Mouse (Mus musculus) liver, embryonic 11.5 days (tissue): ENCODE data around the gene A1bg. TPM values are rescaled to one million over a fixed set of nuclear protein-coding genes. Genes with fewer than 3 reads are reported as not detected.

Experiments
- ATAC-seq: fragments of 200-750 bp; cut with Nextera tagmentation; replicated peaks from 2 replicates; pipeline ENCODE4 v1.8.0; 2017; ENCODE audit warnings: moderate number of reproducible peaks, mild to moderate bottlenecking, moderate TSS enrichment, moderate library complexity; ENCODE audit not compliant: low FRiP score
- DNase-seq: peaks from one replicate; pipeline ENCODE4 v3.0.0-alpha.2; 2017; ENCODE audit warnings: low spot score
- H3K27ac ChIP-seq: fragments of 300-500 bp; sonication (generic); 2 replicates; pipeline ENCODE4 v1.5.1; 2014; ENCODE audit warnings: mild to moderate bottlenecking, low read depth, low read length, control low read depth
- H3K27me3 ChIP-seq: fragments of 300-500 bp; sonication (generic); replicated peaks from 2 replicates; pipeline ENCODE4 v1.6.1; 2014; ENCODE audit warnings: low read length, mixed read lengths; ENCODE audit not compliant: control insufficient read depth, insufficient read depth
- H3K36me3 ChIP-seq: fragments of 300-500 bp; sonication (generic); 2 replicates; pipeline ENCODE4 v1.6.1; 2014; ENCODE audit warnings: mild to moderate bottlenecking, low read length, moderate library complexity, mixed read lengths; ENCODE audit not compliant: control insufficient read depth, insufficient read depth
- H3K4me1 ChIP-seq: fragments of 300-500 bp; sonication (generic); replicated peaks from 2 replicates; pipeline ENCODE4 v1.6.1; 2014; ENCODE audit warnings: low read length, mixed read lengths; ENCODE audit not compliant: control insufficient read depth, insufficient read depth
- H3K4me2 ChIP-seq: fragments of 300-500 bp; sonication (generic); 2 replicates; pipeline ENCODE4 v1.6.1; 2014; ENCODE audit warnings: mild to moderate bottlenecking, control low read depth, moderate library complexity
- H3K4me3 ChIP-seq: fragments of 300-500 bp; sonication (generic); 2 replicates; pipeline ENCODE4 v1.5.1; 2014; ENCODE audit warnings: low read depth, low read length, control low read depth
- H3K9ac ChIP-seq: fragments of 300-500 bp; sonication (generic); 2 replicates; pipeline ENCODE4 v1.6.1; 2014; ENCODE audit warnings: low read depth, low read length, control low read depth
- H3K9me3 ChIP-seq: fragments of 300-500 bp; sonication (generic); 2 replicates; pipeline ENCODE4 v1.6.1; 2016; ENCODE audit warnings: low read length, inconsistent platforms, mixed read lengths; ENCODE audit not compliant: control insufficient read depth
- WGBS: fragments of 180-500 bp; shearing (Covaris S2); extraction: QIAGEN DNeasy Blood & Tissue Kit; methylation state at CpG from one replicate; pipeline ENCODE4 v1.1.7; 2014; 5-methylcytosine and 5-hydroxymethylcytosine counted together
- polyA plus RNA-seq: library from polyadenylated mRNA; unstranded; fragments of >200 nt; fragmentation: Nextera tagmentation; extraction: Ambion mirVana; gene quantifications from 2 replicates; pipeline ENCODE4 v1.2.1, GENCODE M21; 2014

The A1bg gene
- polyA plus RNA-seq, 1 experiment from 2014 or later, result not detected

- WGBS, result 79% methylated on average over 2 of the region's 2 CpGs
- H3K27me3 ChIP-seq, result no peaks in the 10 kb centered on the region
- no peak overlapping the region for H3K9ac ChIP-seq
- no peaks in the 10 kb centered on the region for H3K9me3 ChIP-seq
- no peaks in the 10 kb centered on the region for H3K4me1 ChIP-seq
- no peaks in the 10 kb centered on the region for H3K36me3 ChIP-seq
- ATAC-seq (no peak), DNase-seq (no peak)
- no peak overlapping the region for H3K4me3 ChIP-seq
- no peak overlapping the region for H3K4me2 ChIP-seq
- H3K27ac ChIP-seq, result no peak overlapping the region
Measured at GRCm38 (mm10) chr15:60888724-60889123, 34.1 kb downstream of the A1bg start.

- 63% methylated on average over 6 of the region's 6 CpGs for WGBS
- no peak overlapping the region for H3K4me3 ChIP-seq
- no peak for ATAC-seq
- no peak for DNase-seq
- H3K4me1 ChIP-seq, result no peaks in the 10 kb centered on the region
- H3K9ac ChIP-seq, result no peak overlapping the region
- no peaks in the 10 kb centered on the region for H3K27me3 ChIP-seq
- no peaks in the 10 kb centered on the region for H3K9me3 ChIP-seq
- no peak overlapping the region for H3K4me2 ChIP-seq
- no peaks in the 10 kb centered on the region for H3K36me3 ChIP-seq
- H3K27ac ChIP-seq, result no peak overlapping the region
Measured at GRCm38 (mm10) chr15:60875721-60876120, 47.1 kb downstream of the A1bg start.

- WGBS, result 77% methylated on average over 3 of the region's 3 CpGs
- Histone ChIP-seq H3K9ac (no peak overlapping the region), H3K27me3 (no peaks in the 10 kb centered on the region), H3K4me2 (no peak overlapping the region), H3K27ac (no peak overlapping the region), H3K4me3 (no peak overlapping the region), H3K4me1 (no peaks in the 10 kb centered on the region), H3K36me3 (no peaks in the 10 kb centered on the region), H3K9me3 (peaks cover 6% of the 10 kb centered on the region; the same call in 1 of the 2 replicates)
- no peak for DNase-seq
- no peak for ATAC-seq
Measured at GRCm38 (mm10) chr15:60862417-60862816, 60.4 kb downstream of the A1bg start.

DNA sequence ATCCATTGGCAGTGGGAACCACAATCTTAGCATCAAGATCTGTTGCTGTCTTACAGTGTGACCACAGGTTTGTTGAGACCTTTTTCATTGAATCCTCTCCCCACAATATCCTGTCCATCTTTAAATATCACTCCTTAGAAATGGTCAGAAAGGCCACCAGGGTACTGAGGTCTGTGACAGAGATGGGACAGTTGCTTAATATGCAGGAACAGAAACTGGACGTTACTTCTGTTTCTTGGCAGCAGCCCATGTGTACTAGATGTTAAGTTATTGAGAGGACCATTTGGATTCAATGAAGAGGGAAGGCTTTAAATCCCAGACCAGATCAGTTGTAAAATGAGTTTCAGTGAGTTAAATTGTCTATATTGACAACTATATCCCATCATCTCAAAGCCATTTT is 67.7 kb downstream of the A1bg start:
- 71% methylated on average over 1 of the region's 1 CpGs for WGBS
- no peak for ATAC-seq

GRCm38 (mm10) chr15:60854151-60854550 is 68.7 kb downstream of the A1bg start:
- ATAC-seq, result 0 out of 2 replicates have a peak, but pooled peaks have one; percentile 38
- WGBS, result 37% methylated on average over 4 of the region's 4 CpGs

More for the DNA sequence above, 67.7 kb downstream of the A1bg start:
- Histone ChIP-seq H3K4me3 (no peak overlapping the region), H3K36me3 (no peaks in the 10 kb centered on the region), H3K4me2 (no peak overlapping the region), H3K27me3 (no peaks in the 10 kb centered on the region), H3K27ac (no peak overlapping the region), H3K9ac (no peak overlapping the region), H3K9me3 (no peaks in the 10 kb centered on the region), H3K4me1 (peaks cover 14% of the 10 kb centered on the region)
- DNase-seq, result no peak

DNA sequence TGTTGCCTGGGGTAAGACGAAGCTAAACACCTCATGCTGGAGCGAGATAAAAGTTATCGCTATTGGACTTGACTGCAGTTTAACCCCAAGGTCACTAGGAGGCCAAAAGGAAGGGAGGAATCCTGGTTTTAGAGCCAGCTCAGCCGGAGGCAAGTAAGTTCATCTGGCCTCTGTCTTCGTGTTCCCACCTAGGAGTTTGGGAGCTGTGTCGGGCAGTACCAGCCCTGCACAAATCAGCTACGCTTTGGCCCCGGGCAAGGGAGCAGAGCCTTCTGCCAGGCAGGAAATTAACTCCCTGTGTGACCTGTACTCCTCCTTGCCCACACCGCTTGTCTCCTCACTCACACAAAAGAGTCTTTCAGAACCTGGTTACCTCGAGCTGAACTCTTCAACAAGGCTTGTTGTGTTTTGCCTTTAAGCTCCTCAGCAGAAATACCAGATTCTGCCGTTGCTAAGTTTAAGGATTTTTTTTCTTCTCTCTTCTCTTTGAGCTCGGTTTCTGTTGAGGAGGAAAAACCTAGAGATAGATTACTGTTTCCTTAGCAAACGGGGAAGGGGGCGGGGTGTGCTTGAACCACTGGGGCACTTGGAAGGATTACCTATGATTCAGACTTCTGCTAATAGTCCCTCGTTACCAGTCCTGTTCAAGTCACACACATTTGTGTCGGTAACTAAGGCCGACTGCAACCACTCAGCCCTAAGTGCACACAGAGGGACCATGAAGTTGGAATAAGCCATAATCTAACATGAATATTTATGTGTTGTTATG is 69.4 kb downstream of the A1bg start, which contains the start of gene Fam84b:
Gene Fam84b (minus strand): TSS at position 548 of the 769 bp plus-strand sequence.
- peak; percentile 44 for DNase-seq

More at GRCm38 (mm10) chr15:60854151-60854550, 68.7 kb downstream of the A1bg start:
- no peaks in the 10 kb centered on the region for H3K9me3 ChIP-seq
- no peak overlapping the region for H3K4me3 ChIP-seq
- H3K4me1 ChIP-seq, result peaks cover 14% of the 10 kb centered on the region
- DNase-seq, result no peak
- H3K27me3 ChIP-seq, result no peaks in the 10 kb centered on the region
- no peaks in the 10 kb centered on the region for H3K36me3 ChIP-seq
- H3K4me2 ChIP-seq, result no peak overlapping the region
- no peak overlapping the region for H3K9ac ChIP-seq
- no peak overlapping the region for H3K27ac ChIP-seq

DNA sequence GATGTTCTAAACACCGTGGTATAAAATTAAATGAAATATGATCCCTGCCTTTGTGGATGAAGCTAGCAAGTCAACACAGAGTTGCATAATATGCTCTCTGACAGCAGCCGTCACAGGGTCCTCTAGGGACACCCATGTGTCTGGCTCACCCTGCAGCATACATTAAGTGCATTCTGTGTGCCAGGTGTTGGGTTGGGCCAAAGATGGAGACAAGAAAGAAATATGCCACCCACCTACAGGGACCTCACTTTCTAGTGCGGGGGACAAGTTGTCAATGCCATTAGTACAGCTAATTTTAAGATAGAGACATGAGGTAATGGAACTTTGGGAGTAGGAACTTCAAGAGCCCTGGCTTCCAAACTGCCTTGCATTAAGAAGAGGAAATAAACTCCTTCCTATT is 74.2 kb downstream of the A1bg start:
- whole genome bisulfite sequencing, result 76% methylated on average over 3 of the region's 3 CpGs
- DNase-seq, result no peak

More for the DNA sequence above, 69.4 kb downstream of the A1bg start, which contains the start of gene Fam84b:
- no peaks in the 10 kb centered on the region for H3K27me3 ChIP-seq
- H3K9me3 ChIP-seq, result no peaks in the 10 kb centered on the region
- H3K4me2 ChIP-seq, result peak within 1 kb of the TSS; percentile 51
- H3K4me1 ChIP-seq, result peaks cover 14% of the 10 kb centered on the region
- H3K9ac ChIP-seq, result no peak within 1 kb of the TSS; the same call in 1 of the 2 replicates
- no peaks in the 10 kb centered on the region for H3K36me3 ChIP-seq
- no peak within 1 kb of the TSS for H3K4me3 ChIP-seq
- ATAC-seq, result peak; percentile 88
- H3K27ac ChIP-seq, result peak within 1 kb of the TSS; percentile 39; the same call in 1 of the 2 replicates
- 20% methylated on average over 17 of the region's 17 CpGs for WGBS

More for the DNA sequence above, 74.2 kb downstream of the A1bg start:
- H3K9ac ChIP-seq, result no peak overlapping the region
- no peak overlapping the region for H3K4me2 ChIP-seq
- no peak overlapping the region for H3K4me3 ChIP-seq
- no peaks in the 10 kb centered on the region for H3K36me3 ChIP-seq
- H3K9me3 ChIP-seq, result no peaks in the 10 kb centered on the region
- no peaks in the 10 kb centered on the region for H3K27me3 ChIP-seq
- no peak overlapping the region for H3K27ac ChIP-seq
- no peak for ATAC-seq
- peaks cover 10% of the 10 kb centered on the region for H3K4me1 ChIP-seq
